Comparison of ENCODE assay signal across 12 mouse cellular contexts in the genomic region with DNA sequence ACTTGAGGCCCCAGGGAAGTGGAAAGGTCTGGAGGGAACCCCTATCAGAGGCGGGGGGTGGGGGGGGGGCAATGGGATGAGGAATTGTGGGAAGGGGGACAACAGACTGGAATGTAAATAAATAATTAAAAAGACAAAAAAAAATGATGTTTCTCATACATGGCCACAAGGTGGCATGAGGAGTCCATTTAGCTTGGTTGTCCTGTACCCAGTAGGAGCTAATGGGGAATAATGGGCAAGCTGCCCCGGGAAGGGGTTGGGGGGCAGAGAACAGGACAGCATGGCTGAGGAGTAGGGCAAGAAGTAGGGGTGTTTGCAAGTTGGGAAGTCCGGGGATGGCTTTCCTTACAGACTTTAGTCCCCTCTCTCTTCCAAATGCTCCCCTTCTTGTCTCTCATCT.
DNase-seq lines count a peak whose midpoint lies in the region; ATAC-seq and TF ChIP-seq lines count a peak whose summit lies in the region.
"Had no signal": no experiment of that assay in that cellular context is flagged by ENCODE, and none has a peak within 500 bp of the region (broad histone marks: within the 10 kb centered on the region; RNA-seq: fewer than 3 reads in every experiment).

No protein-coding gene starts in this region.

- DNase-seq in forebrain, postnatal 0 days: no peak
- no peak for DNase-seq in layer of hippocampus, adult 2 months (ENCODE audit: low spot score in 2 of 2)
- DNase-seq in layer of hippocampus, adult 9-11 months: no peak
- peak; percentile 29 for DNase-seq in 416B (ENCODE audit: low read depth)
- peak; percentile 38 for DNase-seq in R1 (ENCODE audit: low read depth, low spot score)
- no peak for DNase-seq in embryo, embryonic 11 days
- DNase-seq in cerebellum, postnatal 4 days (ENCODE audit: low spot score in 2 of 2): no peak
- DNase-seq: cerebellum, adult 8-10 months; kidney, postnatal 4 days; liver, embryonic 13.5 days had no signal

- WGBS in forebrain, postnatal 0 days: 53% methylated on average over 3 of the region's 3 CpGs
- WGBS in forebrain, embryonic 15.5 days: 51% methylated on average over 3 of the region's 3 CpGs

- peak; percentile 37 for TF ChIP-seq CTCF in forebrain, postnatal 0 days (IDR thresholded peaks at IDR 0.05; ENCODE audit: low read depth)
- peak; percentile 59 for TF ChIP-seq CTCF in layer of hippocampus, adult 2 months (conservative IDR thresholded peaks at IDR 0.05)

- H3K4me1 ChIP-seq in forebrain, postnatal 0 days (ENCODE audit: insufficient read depth): no peaks in the 10 kb centered on the region
- H3K4me1 ChIP-seq in forebrain, embryonic 15.5 days: no peaks in the 10 kb centered on the region
- H3K4me1 ChIP-seq: liver, embryonic 13.5 days; neural tube, embryonic 15.5 days had no signal

- no peaks in the 10 kb centered on the region for H3K27me3 ChIP-seq in forebrain, postnatal 0 days (ENCODE audit: insufficient read depth, low read length)
- H3K27me3 ChIP-seq in forebrain, embryonic 15.5 days: no peaks in the 10 kb centered on the region
- H3K27me3 ChIP-seq: liver, embryonic 13.5 days; neural tube, embryonic 15.5 days had no signal

- H3K9ac ChIP-seq in forebrain, postnatal 0 days: no peak overlapping the region
- no peak overlapping the region for H3K9ac ChIP-seq in forebrain, embryonic 15.5 days (replicated peaks)
- H3K9ac ChIP-seq: liver, embryonic 13.5 days; neural tube, embryonic 15.5 days had no signal

- no peaks in the 10 kb centered on the region for H3K36me3 ChIP-seq in forebrain, postnatal 0 days (ENCODE audit: insufficient read depth)
- H3K36me3 ChIP-seq in forebrain, embryonic 15.5 days: no peaks in the 10 kb centered on the region
- H3K36me3 ChIP-seq: liver, embryonic 13.5 days; neural tube, embryonic 15.5 days had no signal

- no peak overlapping the region for H3K27ac ChIP-seq in forebrain, postnatal 0 days (ENCODE audit: low read depth, low read length)
- no peak overlapping the region for H3K27ac ChIP-seq in forebrain, embryonic 15.5 days (replicated peaks)
- no peak overlapping the region for H3K27ac ChIP-seq in layer of hippocampus, adult 2 months
- H3K27ac ChIP-seq: liver, embryonic 13.5 days; neural tube, embryonic 15.5 days had no signal

- H3K4me3 ChIP-seq in forebrain, postnatal 0 days (ENCODE audit: low read depth, low read length): no peak overlapping the region
- H3K4me3 ChIP-seq in forebrain, embryonic 15.5 days: no peak overlapping the region
- no peak overlapping the region for H3K4me3 ChIP-seq in layer of hippocampus, adult 2 months
- H3K4me3 ChIP-seq: liver, embryonic 13.5 days; neural tube, embryonic 15.5 days had no signal

- H3K4me2 ChIP-seq in forebrain, postnatal 0 days (ENCODE audit: low read depth): no peak overlapping the region
- no peak overlapping the region for H3K4me2 ChIP-seq in forebrain, embryonic 15.5 days (replicated peaks)
- H3K4me2 ChIP-seq: liver, embryonic 13.5 days; neural tube, embryonic 15.5 days had no signal

- ATAC-seq in forebrain, postnatal 0 days: no peak
- no peak for ATAC-seq in forebrain, embryonic 15.5 days (replicated peaks)

- H3K9me3 ChIP-seq in forebrain, postnatal 0 days (ENCODE audit: low read length): no peaks in the 10 kb centered on the region
- no peaks in the 10 kb centered on the region for H3K9me3 ChIP-seq in forebrain, embryonic 15.5 days
- H3K9me3 ChIP-seq: liver, embryonic 13.5 days; neural tube, embryonic 15.5 days had no signal

Comparison
In these comparisons a context has a peak if more than half of its experiments do, and no peak if none do; other contexts are left out.
1. DNase-seq: peak in 416B (single experiment) and R1 (single experiment); none in forebrain, postnatal 0 days (single experiment), layer of hippocampus, adult 2 months (0 of 2), layer of hippocampus, adult 9-11 months (single experiment), embryo, embryonic 11 days (single experiment) and cerebellum, postnatal 4 days (0 of 2).